Mouse (Mus musculus) hindbrain, embryonic 11.5 days (tissue): Measurements from ENCODE around the gene Rwdd4a. TPM values are rescaled to one million over a fixed set of nuclear protein-coding genes. Genes with fewer than 3 reads are reported as not detected.

Experiments used
- ATAC-seq: fragments of 200-750 bp; cut with Nextera tagmentation; 2 replicates; pipeline ENCODE4 v1.8.0; 2017; ENCODE audit warnings: mild to moderate bottlenecking, moderate TSS enrichment, moderate library complexity; ENCODE audit not compliant: low FRiP score
- DNase-seq: peaks from one replicate; pipeline ENCODE4 v3.0.0-alpha.2; 2015; ENCODE audit warnings: low spot score
- H3K27ac ChIP-seq: fragments of 300-500 bp; sonication (generic); 2 replicates; pipeline ENCODE4 v1.5.1; 2014; ENCODE audit warnings: mild to moderate bottlenecking, low read depth, low read length
- H3K27me3 ChIP-seq: fragments of 300-500 bp; sonication (generic); 2 replicates; pipeline ENCODE4 v1.6.1; 2014; ENCODE audit warnings: mild to moderate bottlenecking, low read length, moderate library complexity, mixed read lengths; ENCODE audit not compliant: control insufficient read depth, insufficient read depth
- H3K36me3 ChIP-seq: fragments of 300-500 bp; sonication (generic); 2 replicates; pipeline ENCODE4 v1.6.1; 2014; ENCODE audit warnings: mild to moderate bottlenecking, low read length, moderate library complexity, mixed read lengths; ENCODE audit not compliant: control insufficient read depth, insufficient read depth
- H3K4me1 ChIP-seq: fragments of 300-500 bp; sonication (generic); replicated peaks from 2 replicates; pipeline ENCODE4 v1.6.1; 2014; ENCODE audit warnings: low read length, mixed read lengths; ENCODE audit not compliant: control insufficient read depth, insufficient read depth
- H3K4me2 ChIP-seq: fragments of 300-500 bp; sonication (generic); replicated peaks from 2 replicates; pipeline ENCODE4 v1.6.1; 2014; ENCODE audit warnings: mild to moderate bottlenecking, low read depth, low read length
- H3K4me3 ChIP-seq: fragments of 300-500 bp; sonication (generic); 2 replicates; pipeline ENCODE4 v1.5.1; 2014; ENCODE audit warnings: low read depth, low read length
- H3K9ac ChIP-seq: fragments of 300-500 bp; sonication (generic); 2 replicates; pipeline ENCODE4 v1.6.1; 2014; ENCODE audit warnings: low read depth, low read length
- H3K9me3 ChIP-seq: fragments of 300-500 bp; sonication (generic); 2 replicates; pipeline ENCODE4 v1.6.1; 2016; ENCODE audit warnings: low read length; ENCODE audit not compliant: control insufficient read depth
- WGBS: fragments of 180-500 bp; shearing (Covaris S2); extraction: QIAGEN DNeasy Blood & Tissue Kit; methylation state at CpG from one replicate; pipeline ENCODE4 v1.1.7; 2014; 5-methylcytosine and 5-hydroxymethylcytosine counted together
- polyA plus RNA-seq: library from polyadenylated mRNA; unstranded; fragments of >200 nt; fragmentation: Nextera tagmentation; extraction: Ambion mirVana; gene quantifications from 2 replicates; pipeline ENCODE4 v1.2.1, GENCODE M21; 2014

Gene Rwdd4a
- polyA plus RNA-seq, 1 experiment from 2014 or later = 56.8 TPM

GRCm38 (mm10) chr8:47513601-47514000, 19.9 kb upstream of the Rwdd4a start:
- H3K4me3 ChIP-seq = no peak overlapping the region
- H3K9me3 ChIP-seq = no peaks in the 10 kb centered on the region
- 0 out of 2 replicates have a peak, but pooled peaks cover 6% of the 10 kb centered on the region for H3K36me3 ChIP-seq
- no peak overlapping the region for H3K4me2 ChIP-seq
- no peak overlapping the region for H3K9ac ChIP-seq
- ATAC-seq (no peak), DNase-seq (no peak)
- no peak overlapping the region for H3K27ac ChIP-seq
- H3K4me1 ChIP-seq = no peaks in the 10 kb centered on the region
- WGBS = 95% methylated on average over 15 of the region's 15 CpGs
- no peaks in the 10 kb centered on the region for H3K27me3 ChIP-seq

GRCm38 (mm10) chr8:47528094-47528493, 5.4 kb upstream of the Rwdd4a start:
- no peak for DNase-seq
- 92% methylated on average over 1 of the region's 1 CpGs for WGBS
- Histone ChIP-seq H3K4me2 (no peak overlapping the region), H3K9ac (no peak overlapping the region), H3K27ac (no peak overlapping the region), H3K9me3 (no peaks in the 10 kb centered on the region), H3K4me1 (no peaks in the 10 kb centered on the region), H3K36me3 (0 out of 2 replicates have a peak, but pooled peaks cover 3% of the 10 kb centered on the region), H3K27me3 (no peaks in the 10 kb centered on the region), H3K4me3 (no peak overlapping the region)
- ATAC-seq = no peak

- Histone ChIP-seq H3K27ac (no peak overlapping the region), H3K4me3 (no peak overlapping the region), H3K36me3 (no peaks in the 10 kb centered on the region), H3K27me3 (no peaks in the 10 kb centered on the region), H3K4me2 (no peak overlapping the region), H3K9ac (no peak overlapping the region), H3K9me3 (no peaks in the 10 kb centered on the region), H3K4me1 (no peaks in the 10 kb centered on the region)
- ATAC-seq = no peak
- WGBS = 60% methylated on average over 4 of the region's 4 CpGs
- DNase-seq = no peak
Measured at GRCm38 (mm10) chr8:47538323-47538722, 4.9 kb downstream of the Rwdd4a start.

- no peaks in the 10 kb centered on the region for H3K4me1 ChIP-seq
- DNase-seq (no peak), ATAC-seq (no peak)
- H3K9ac ChIP-seq = no peak overlapping the region
- no peaks in the 10 kb centered on the region for H3K27me3 ChIP-seq
- H3K36me3 ChIP-seq = 0 out of 2 replicates have a peak, but pooled peaks cover 4% of the 10 kb centered on the region
- H3K4me2 ChIP-seq = no peak overlapping the region
- 97% methylated on average over 16 of the region's 16 CpGs for WGBS
- H3K9me3 ChIP-seq = no peaks in the 10 kb centered on the region
- no peak overlapping the region for H3K4me3 ChIP-seq
- H3K27ac ChIP-seq = no peak overlapping the region
Measured at GRCm38 (mm10) chr8:47542746-47543145, 9.3 kb downstream of the Rwdd4a start.

- Histone ChIP-seq H3K27ac (no peak overlapping the region), H3K9me3 (no peaks in the 10 kb centered on the region; the same call in 1 of the 2 replicates), H3K36me3 (peaks cover 10% of the 10 kb centered on the region), H3K4me1 (no peaks in the 10 kb centered on the region), H3K27me3 (no peaks in the 10 kb centered on the region), H3K9ac (no peak overlapping the region), H3K4me3 (no peak overlapping the region), H3K4me2 (no peak overlapping the region)
- ATAC-seq (no peak), DNase-seq (no peak)
- WGBS = 95% methylated on average over 5 of the region's 5 CpGs
Measured at GRCm38 (mm10) chr8:47544094-47544493, 10.6 kb downstream of the Rwdd4a start.

GRCm38 (mm10) chr8:47547102-47547501, 13.6 kb downstream of the Rwdd4a start:
- no peaks in the 10 kb centered on the region for H3K4me1 ChIP-seq
- WGBS = 98% methylated on average over 10 of the region's 10 CpGs
- no peak overlapping the region for H3K9ac ChIP-seq
- H3K4me3 ChIP-seq = no peak overlapping the region
- no peak for ATAC-seq
- no peaks in the 10 kb centered on the region; the same call in 1 of the 2 replicates for H3K9me3 ChIP-seq
- H3K36me3 ChIP-seq = peaks cover 10% of the 10 kb centered on the region
- no peaks in the 10 kb centered on the region for H3K27me3 ChIP-seq
- H3K27ac ChIP-seq = no peak overlapping the region
- no peak for DNase-seq
- H3K4me2 ChIP-seq = no peak overlapping the region

GRCm38 (mm10) chr8:47553613-47554012, 20.1 kb downstream of the Rwdd4a start:
- no peak overlapping the region for H3K27ac ChIP-seq
- H3K9me3 ChIP-seq = no peaks in the 10 kb centered on the region
- peak; percentile 19 for DNase-seq

GRCm38 (mm10) chr8:47556446-47556845, 23.0 kb downstream of the Rwdd4a start:
- DNase-seq = no peak
- Histone ChIP-seq H3K4me2 (no peak overlapping the region), H3K27ac (no peak overlapping the region), H3K9me3 (no peaks in the 10 kb centered on the region), H3K9ac (no peak overlapping the region), H3K27me3 (no peaks in the 10 kb centered on the region), H3K4me3 (no peak overlapping the region), H3K4me1 (no peaks in the 10 kb centered on the region), H3K36me3 (0 out of 2 replicates have a peak, but pooled peaks cover 2% of the 10 kb centered on the region)
- WGBS = 91% methylated on average over 7 of the region's 7 CpGs
- ATAC-seq = no peak

More at GRCm38 (mm10) chr8:47553613-47554012, 20.1 kb downstream of the Rwdd4a start:
- WGBS = 87% methylated on average over 6 of the region's 6 CpGs
- Histone ChIP-seq H3K9ac (no peak overlapping the region), H3K4me1 (no peaks in the 10 kb centered on the region), H3K36me3 (0 out of 2 replicates have a peak, but pooled peaks cover 2% of the 10 kb centered on the region), H3K4me3 (no peak overlapping the region), H3K4me2 (no peak overlapping the region), H3K27me3 (no peaks in the 10 kb centered on the region)
- ATAC-seq = no peak

GRCm38 (mm10) chr8:47558274-47558673, 24.8 kb downstream of the Rwdd4a start:
- no peak overlapping the region for H3K4me2 ChIP-seq
- H3K36me3 ChIP-seq = 0 out of 2 replicates have a peak, but pooled peaks cover under 1% of the 10 kb centered on the region
- no peak overlapping the region for H3K9ac ChIP-seq
- DNase-seq (no peak), ATAC-seq (no peak)
- no peak overlapping the region for H3K27ac ChIP-seq
- H3K4me3 ChIP-seq = no peak overlapping the region
- WGBS = 45% methylated on average over 7 of the region's 7 CpGs
- H3K27me3 ChIP-seq = no peaks in the 10 kb centered on the region
- no peaks in the 10 kb centered on the region for H3K4me1 ChIP-seq
- H3K9me3 ChIP-seq = no peaks in the 10 kb centered on the region
